Mouse (Mus musculus) embryonic fibroblast, embryonic 13.5 days (primary cell): ENCODE measurements at regions not wholly inside any gene's neighbourhood (a gene's known extent, or its start where the extent isn't known, plus 50 kb on each side); places are given as distances from the start of the nearest gene placed in this dataset.

Experiments used
- H3K27ac ChIP-seq: 2 replicates; pipeline ENCODE4 v1.5.1; 2012; ENCODE audit warnings: low read length, control low read depth, inconsistent platforms; ENCODE audit not compliant: insufficient read depth
- H3K4me1 ChIP-seq: 2 replicates; pipeline ENCODE4 v1.6.1; 2011; ENCODE audit warnings: low read length; ENCODE audit not compliant: control insufficient read depth, insufficient read depth
- H3K4me3 ChIP-seq: 2 replicates; pipeline ENCODE4 v1.5.1; 2011; ENCODE audit warnings: mild to moderate bottlenecking, control low read depth, low read length; ENCODE audit not compliant: insufficient read depth
- CTCF ChIP-seq: IDR thresholded peaks from 2 replicates; pipeline ENCODE4 v1.5.1; 2011; ENCODE audit warnings: mild to moderate bottlenecking, control low read depth, low read length, moderate library complexity, borderline replicate concordance; ENCODE audit not compliant: insufficient read depth
- POLR2A ChIP-seq: IDR thresholded peaks from 2 replicates; pipeline ENCODE4 v1.6.1; 2011; ENCODE audit warnings: low read depth, mild to moderate bottlenecking, control low read depth, low read length, moderate library complexity

DNA sequence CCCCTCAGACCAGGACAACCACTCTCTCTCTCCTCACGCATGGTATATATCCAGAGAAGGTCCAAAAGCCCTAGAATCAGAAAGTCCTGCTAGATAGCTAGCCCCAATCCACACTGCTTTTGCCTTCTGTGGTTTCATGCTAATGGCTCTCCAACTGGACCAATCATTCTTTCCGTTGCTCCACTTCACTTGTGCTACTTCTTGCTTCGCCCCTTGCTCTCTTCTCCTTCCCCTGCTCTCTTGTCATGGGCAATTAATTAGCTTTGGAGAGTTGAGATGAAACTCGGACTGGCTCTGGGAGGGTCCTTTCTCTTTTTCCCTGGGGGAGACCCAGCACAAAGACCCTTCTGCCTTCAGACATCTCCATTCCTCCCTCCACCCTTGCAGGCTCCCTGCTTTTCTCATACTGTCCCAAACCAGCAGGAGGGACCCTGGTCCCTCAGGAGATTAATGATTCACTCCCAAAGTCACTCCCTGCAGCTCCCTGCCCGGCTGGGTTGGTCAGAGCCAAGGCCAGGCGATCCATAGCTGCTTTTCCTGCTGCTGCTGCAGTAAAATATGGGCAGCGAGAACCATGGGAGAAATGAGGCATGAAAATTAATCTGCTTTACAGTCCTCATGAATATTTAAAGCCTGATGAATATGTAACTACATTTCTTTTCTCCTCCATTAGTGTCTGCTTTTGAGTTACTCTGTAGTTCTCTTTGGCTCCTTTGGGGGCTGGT lies 113.7 kb upstream of the Thy1 start:
- Histone ChIP-seq H3K4me1 (peaks cover 4% of the 10 kb centered on the region; the same call in 1 of the 2 replicates), H3K4me3 (no peak overlapping the region), H3K27ac (no peak overlapping the region)
- no peak for TF ChIP-seq CTCF
- no peak for TF ChIP-seq POLR2A

DNA sequence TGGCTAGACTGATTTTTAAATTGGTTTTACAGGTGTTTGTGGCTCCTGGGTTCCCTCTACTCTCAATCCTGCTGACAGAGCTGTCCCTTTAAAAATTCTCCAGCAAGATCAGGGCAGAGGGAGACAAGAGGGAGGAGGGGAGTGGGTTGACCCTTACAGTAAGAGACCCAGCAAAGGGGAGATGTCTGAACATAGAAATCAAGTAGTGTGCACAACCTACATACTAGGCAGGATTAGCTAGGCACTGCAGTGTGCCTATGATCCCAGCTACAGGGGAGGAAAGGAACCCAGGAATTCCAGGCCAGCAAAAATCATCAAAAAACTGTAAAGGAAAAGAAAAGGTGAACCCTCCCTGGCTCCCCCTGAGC lies 113.2 kb upstream of the Thy1 start:
- no peak overlapping the region for H3K4me3 ChIP-seq
- H3K4me1 ChIP-seq = peaks cover 4% of the 10 kb centered on the region; the same call in 1 of the 2 replicates
- TF ChIP-seq POLR2A = no peak
- no peak for TF ChIP-seq CTCF
- H3K27ac ChIP-seq = no peak overlapping the region

DNA sequence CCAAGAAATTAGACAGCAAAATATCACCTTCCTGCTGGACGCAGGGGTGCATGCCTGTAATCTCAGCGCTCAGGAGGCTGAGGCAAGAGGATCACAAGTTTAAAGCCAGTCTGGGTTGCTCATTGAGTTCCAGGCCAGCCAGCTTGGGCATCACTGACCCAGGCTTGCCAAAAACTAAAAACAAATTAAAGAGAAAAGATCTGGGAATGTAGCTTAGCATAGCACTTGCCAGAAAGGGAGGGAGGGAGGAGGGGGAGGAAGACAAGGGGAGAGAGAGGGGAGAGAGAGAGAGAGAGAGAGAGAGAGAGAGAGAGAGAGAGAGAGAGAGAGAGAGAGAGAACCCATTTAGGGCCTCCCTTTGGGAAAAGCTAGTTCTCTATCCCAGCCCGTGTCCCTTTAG lies 112.7 kb upstream of the Thy1 start:
- H3K4me1 ChIP-seq = peaks cover 4% of the 10 kb centered on the region; the same call in 1 of the 2 replicates

DNA sequence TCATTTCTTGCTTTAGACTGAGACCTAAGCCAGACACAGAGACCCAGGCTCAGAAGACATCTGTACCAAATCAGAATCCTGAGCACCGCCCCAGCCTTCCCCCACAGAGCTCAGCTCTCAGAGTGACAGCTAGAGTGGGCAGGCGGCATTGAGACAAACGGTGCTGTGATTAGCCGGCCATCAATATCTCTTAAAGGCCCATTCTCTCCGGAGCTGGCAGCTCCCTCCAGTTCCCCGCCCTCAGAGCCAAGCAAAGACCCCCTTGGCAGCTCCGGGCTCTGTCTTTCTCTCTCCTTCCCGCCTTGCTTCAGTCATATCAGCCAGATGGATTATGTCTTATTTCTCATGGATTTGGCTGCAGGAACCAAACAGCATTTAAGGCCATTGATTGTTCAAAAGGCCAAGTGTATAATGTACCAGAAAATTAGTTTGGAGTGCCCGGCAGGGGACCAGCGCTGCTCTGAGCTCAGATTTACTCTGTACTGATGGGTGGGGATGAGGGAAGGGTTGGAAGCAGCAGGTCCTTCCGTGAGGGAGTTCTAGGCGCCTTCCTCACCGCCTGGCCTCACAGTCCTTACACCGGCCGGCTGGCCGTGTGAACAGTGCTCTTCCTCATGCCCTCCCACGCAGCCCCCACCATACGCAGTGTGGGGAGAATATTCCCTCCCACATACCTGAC lies 109.0 kb upstream of the Thy1 start:
- TF ChIP-seq CTCF (no peak), POLR2A (no peak)
- Histone ChIP-seq H3K4me3 (no peak overlapping the region), H3K4me1 (peaks cover 4% of the 10 kb centered on the region; the same call in 1 of the 2 replicates), H3K27ac (no peak overlapping the region)

More for the DNA sequence above, 112.7 kb upstream of the Thy1 start:
- no peak overlapping the region for H3K4me3 ChIP-seq
- H3K27ac ChIP-seq = no peak overlapping the region
- TF ChIP-seq POLR2A (no peak), CTCF (no peak)

DNA sequence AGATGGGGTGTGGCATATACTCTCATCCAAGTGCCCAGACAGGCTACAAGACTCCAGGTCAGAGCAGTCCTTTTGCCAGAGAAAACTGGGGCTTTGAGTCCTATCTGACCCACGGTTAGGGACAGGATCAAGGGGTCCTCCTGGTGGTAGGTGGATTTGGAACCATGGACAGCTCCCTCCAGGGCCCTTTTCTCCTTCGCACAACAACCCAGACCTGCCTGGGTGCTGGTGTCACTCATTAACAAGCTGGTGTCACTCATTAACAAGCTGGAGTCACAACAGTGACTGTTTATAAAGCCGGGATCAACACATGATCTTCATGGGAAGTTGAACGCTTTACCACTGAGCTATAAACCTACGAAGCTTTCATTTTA lies 108.5 kb upstream of the Thy1 start:
- Histone ChIP-seq H3K27ac (no peak overlapping the region), H3K4me1 (no peaks in the 10 kb centered on the region), H3K4me3 (no peak overlapping the region)
- TF ChIP-seq CTCF (no peak), POLR2A (no peak)

DNA sequence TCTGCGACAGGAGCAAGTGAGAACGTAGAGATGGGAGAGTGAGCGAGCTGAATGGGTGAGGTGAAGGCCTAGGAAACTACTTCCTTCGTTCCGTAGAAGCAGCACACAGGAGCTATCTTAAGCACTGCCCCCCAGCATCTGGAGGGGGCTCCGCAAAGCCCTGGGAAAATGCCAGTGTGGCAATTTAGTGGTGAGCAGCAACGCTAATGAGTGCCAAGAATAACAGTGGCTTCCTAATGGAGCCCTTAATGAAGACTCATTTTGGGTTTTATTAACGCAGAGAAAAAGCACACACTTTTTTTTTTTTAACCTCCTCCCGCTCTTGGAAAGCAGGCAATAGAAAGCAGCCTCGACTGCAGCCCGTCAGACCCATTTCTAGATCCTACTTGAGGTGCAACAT lies 103.8 kb upstream of the Thy1 start:
- H3K4me1 ChIP-seq = peaks cover 13% of the 10 kb centered on the region
- H3K27ac ChIP-seq = no peak overlapping the region
- TF ChIP-seq POLR2A = no peak
- no peak for TF ChIP-seq CTCF
- H3K4me3 ChIP-seq = no peak overlapping the region

DNA sequence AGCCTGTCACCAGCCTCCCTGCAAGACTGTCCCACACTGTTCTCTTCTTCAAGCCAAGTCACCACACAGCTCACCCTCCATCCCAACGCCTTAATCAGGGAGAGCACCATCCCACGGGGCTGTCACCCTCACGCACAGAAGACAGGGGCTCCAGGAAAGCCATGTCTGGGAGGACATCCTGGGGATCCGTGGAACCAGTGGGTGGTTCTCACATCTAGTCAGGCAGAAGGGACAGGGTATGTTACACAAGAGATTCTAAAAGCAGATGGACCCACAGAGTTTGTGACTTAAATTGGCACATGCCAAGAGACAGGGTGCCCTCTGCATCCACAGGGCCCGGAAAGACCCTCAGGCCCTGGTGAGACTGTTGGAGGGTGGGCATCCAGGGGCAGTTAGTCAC lies 101.0 kb upstream of the Thy1 start:
- no peak overlapping the region for H3K27ac ChIP-seq
- H3K4me3 ChIP-seq = no peak overlapping the region
- peaks cover 31% of the 10 kb centered on the region for H3K4me1 ChIP-seq
- TF ChIP-seq CTCF = no peak
- no peak for TF ChIP-seq POLR2A

DNA sequence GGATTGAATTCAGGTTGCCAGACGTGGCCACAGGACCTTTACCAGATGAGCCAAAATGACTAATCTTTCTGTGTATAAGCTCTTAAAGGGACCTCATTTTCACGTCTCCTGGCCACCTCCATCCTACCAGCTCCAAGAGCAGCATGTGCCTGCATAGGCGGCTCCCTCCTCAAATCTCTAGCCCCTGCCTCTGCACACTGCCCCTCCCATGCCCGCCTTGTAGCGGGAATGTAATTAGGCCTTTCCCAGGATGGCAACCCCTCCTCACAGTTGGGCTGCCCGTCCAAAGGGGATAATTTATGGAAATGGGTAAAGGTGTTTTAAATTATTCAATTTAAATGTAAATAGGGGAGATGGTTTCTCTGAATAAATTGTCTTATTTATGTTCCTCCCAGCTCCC lies 99.7 kb upstream of the Thy1 start:
- no peak for TF ChIP-seq POLR2A
- TF ChIP-seq CTCF = no peak
- Histone ChIP-seq H3K4me3 (no peak overlapping the region), H3K27ac (peak overlapping the region; percentile 92), H3K4me1 (peaks cover 35% of the 10 kb centered on the region)

DNA sequence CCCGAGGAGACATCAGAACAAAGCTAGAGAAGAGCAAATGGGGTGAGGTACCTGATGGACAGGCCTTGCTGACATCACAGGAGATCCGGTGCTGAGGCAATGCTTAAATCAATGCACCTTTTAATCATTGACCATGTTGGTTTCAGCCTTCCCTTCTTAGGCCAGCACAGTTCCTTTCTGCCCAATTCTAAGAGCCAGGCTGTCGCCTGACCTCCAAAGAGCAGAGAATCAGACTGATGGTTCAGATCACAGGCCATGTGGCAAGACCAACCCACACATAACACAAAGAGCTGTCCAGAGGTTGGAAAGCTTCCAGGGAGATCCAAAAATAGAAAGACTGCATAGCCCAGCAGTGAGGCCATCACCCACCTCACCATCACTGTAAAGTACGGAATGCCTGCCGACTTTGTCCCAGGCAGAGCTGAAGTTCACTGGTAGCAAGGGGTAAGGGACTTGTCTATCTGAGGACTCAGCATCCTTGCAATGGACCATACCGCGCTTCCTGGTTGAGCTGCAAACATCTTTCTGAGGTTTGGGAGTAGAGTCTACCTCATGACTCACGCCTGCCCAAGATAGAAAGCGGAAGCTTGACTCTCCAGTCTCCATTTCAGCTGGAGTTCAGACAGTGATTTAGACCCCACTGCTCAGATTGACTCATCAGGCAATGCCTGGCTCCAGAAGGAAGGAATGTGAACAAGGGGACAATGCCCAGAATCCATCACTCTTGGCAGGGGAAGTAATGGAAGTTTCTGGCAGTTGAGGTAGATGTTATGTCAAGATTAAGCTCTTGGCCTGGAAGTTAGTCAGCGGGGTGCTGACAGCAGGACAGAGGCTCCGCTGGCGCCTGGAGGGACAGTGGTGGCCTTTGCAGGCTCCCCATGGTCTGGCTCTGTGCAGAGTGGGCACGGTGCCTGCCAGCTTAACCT lies 98.1 kb upstream of the Thy1 start:
- Histone ChIP-seq H3K4me1 (peaks cover 35% of the 10 kb centered on the region), H3K27ac (peak overlapping the region; percentile 95), H3K4me3 (no peak overlapping the region)
- TF ChIP-seq POLR2A = peak; percentile 39
- TF ChIP-seq CTCF = no peak
